Mouse (Mus musculus) adrenal gland, postnatal 10 days (tissue): ENCODE measurements around the gene Wdr46. TPM values are rescaled to one million over a fixed set of nuclear protein-coding genes. Genes with fewer than 3 reads are reported as not detected.
A peak's percentile ranks its signal among the peaks of the same experiment; 100 is the strongest.
"Not testable (repeated sequence)": the region's sequence is repeated elsewhere in the genome, so short reads cannot be mapped to it uniquely, and the experiment has no call there.

Source experiments
- DNase-seq: peaks from one replicate; pipeline ENCODE4 v3.0.0; 2021; ENCODE audit warnings: mixed read lengths
- long read RNA-seq, 2 experiments: library from polyadenylated mRNA; stranded (forward); transcript quantifications; one replicate each; pipeline ENCODE4 v2.0.0; 2021
- total RNA-seq, 2 experiments: library from RNA; stranded (reverse); gene quantifications; 2 replicates each; pipeline ENCODE4 v1.2.3; 2021

Gene Wdr46
- total RNA-seq, result 10 to 100 TPM; 28.4 to 29.7 TPM
- long read RNA-seq, experiment 1, transcript Wdr46-201 (15 exons, 2,229 nt), result major isoform, 54 of 67 reads
- long read RNA-seq, experiment 1, partial matches to known transcripts, result 10 of 67 reads
- long read RNA-seq, experiment 1, other reads (novel, unspliced or antisense), result 3 of 67 reads
- long read RNA-seq, experiment 2, transcript Wdr46-201 (15 exons, 2,229 nt), result major isoform, 24 of 29 reads
- long read RNA-seq, experiment 2, partial matches to known transcripts, result 3 of 29 reads
- long read RNA-seq, experiment 2, other reads (novel, unspliced or antisense), result 2 of 29 reads

- DNase-seq, result peak; percentile 91
Observed at GRCm38 (mm10) chr17:33940206-33940805, at the start of gene Wdr46, which contains the start of gene Pfdn6. Wdr46 (plus strand) TSS chr17:33940660. Pfdn6 (minus strand) TSS chr17:33940343.

GRCm38 (mm10) chr17:33891357-33891756 is 49.1 kb upstream of the Wdr46 start:
- DNase-seq, result no peak

GRCm38 (mm10) chr17:33891892-33892291 is 48.6 kb upstream of the Wdr46 start:
- DNase-seq, result not testable (repeated sequence)

- no peak for DNase-seq
Observed at GRCm38 (mm10) chr17:33892429-33892828, 48.0 kb upstream of the Wdr46 start.

- not testable (repeated sequence) for DNase-seq
Observed at GRCm38 (mm10) chr17:33893011-33893410, 47.4 kb upstream of the Wdr46 start.

- DNase-seq, result peak; percentile 49
Observed at GRCm38 (mm10) chr17:33897114-33897794, 43.2 kb upstream of the Wdr46 start.

GRCm38 (mm10) chr17:33898193-33898592 is 42.3 kb upstream of the Wdr46 start:
- DNase-seq, result not testable (repeated sequence)

GRCm38 (mm10) chr17:33899642-33900041 is 40.8 kb upstream of the Wdr46 start:
- DNase-seq, result no peak

GRCm38 (mm10) chr17:33900281-33900988 is 40.0 kb upstream of the Wdr46 start:
- no peak for DNase-seq

GRCm38 (mm10) chr17:33900989-33901314 is 39.5 kb upstream of the Wdr46 start:
- no peak for DNase-seq

GRCm38 (mm10) chr17:33901653-33902052 is 38.8 kb upstream of the Wdr46 start:
- DNase-seq, result no peak

- DNase-seq, result no peak
Observed at GRCm38 (mm10) chr17:33902079-33902478, 38.4 kb upstream of the Wdr46 start.

GRCm38 (mm10) chr17:33902491-33902890 is 38.0 kb upstream of the Wdr46 start:
- no peak for DNase-seq

GRCm38 (mm10) chr17:33903911-33904651 is 36.4 kb upstream of the Wdr46 start:
- DNase-seq, result not testable (repeated sequence)

- DNase-seq, result not testable (repeated sequence)
Observed at GRCm38 (mm10) chr17:33904835-33905234, 35.6 kb upstream of the Wdr46 start, which contains the start of gene Platr17. Platr17 (plus strand) TSS chr17:33905135.

GRCm38 (mm10) chr17:33908331-33909076 is 32.0 kb upstream of the Wdr46 start:
- DNase-seq, result peak; percentile 57

GRCm38 (mm10) chr17:33909077-33909868 is 31.2 kb upstream of the Wdr46 start, which contains the start of gene Daxx:
Daxx (plus strand) TSS chr17:33909414.
- peak; percentile 100 for DNase-seq

GRCm38 (mm10) chr17:33909869-33910250 is 30.6 kb upstream of the Wdr46 start:
- DNase-seq, result peak; percentile 75

GRCm38 (mm10) chr17:33910346-33911051 is 30.0 kb upstream of the Wdr46 start:
- no peak for DNase-seq
